Mouse (Mus musculus): ENCODE results near the gene Noto.
"Not testable (repeated sequence)": the region's sequence is repeated elsewhere in the genome, so short reads cannot be mapped to it uniquely, and the experiment has no call there.

The Noto gene

GRCm38 (mm10) chr6:85431274-85431841 lies 7.7 kb downstream of the Noto start:
- DNase-seq (ENCODE audit: low read depth, low spot score) = no peak

DNA sequence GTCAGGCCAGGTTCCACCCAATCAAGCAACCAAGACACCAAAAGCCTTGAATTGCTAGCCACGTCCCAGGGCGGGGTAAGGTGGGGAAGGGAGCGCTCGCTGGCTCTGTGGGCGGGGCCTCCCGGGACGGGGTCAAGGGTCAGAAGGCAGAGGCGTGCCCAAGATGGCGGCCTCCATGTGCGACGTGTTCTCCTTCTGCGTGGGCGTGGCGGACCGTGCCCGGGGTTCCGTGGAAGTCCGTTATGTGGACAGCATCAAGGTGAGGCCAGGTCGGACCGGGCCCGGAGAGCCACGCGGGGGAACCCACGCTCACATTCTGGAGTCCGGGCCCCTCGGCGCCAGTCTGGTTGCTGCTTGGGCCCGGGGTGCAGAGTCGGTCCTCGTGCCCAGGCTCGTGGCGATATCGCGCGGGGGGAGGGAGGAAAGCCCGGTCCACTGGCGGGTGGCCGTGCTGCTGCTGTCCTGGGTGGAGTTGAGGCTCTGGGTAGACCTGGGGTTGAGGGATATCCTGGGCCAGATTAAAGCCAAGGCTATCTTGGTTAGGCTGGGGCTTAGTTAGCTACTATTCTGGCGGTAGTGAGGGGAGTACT lies 8.3 kb downstream of the Noto start, which contains the start of gene Smyd5:
Gene Smyd5 (plus strand): TSS at position 148 of the 590 bp plus-strand sequence.
- peak; percentile 76 for DNase-seq (ENCODE audit: low read depth, low spot score)

GRCm38 (mm10) chr6:85433865-85434264 lies 10.2 kb downstream of the Noto start:
- DNase-seq (ENCODE audit: low read depth, low spot score) = no peak

DNA sequence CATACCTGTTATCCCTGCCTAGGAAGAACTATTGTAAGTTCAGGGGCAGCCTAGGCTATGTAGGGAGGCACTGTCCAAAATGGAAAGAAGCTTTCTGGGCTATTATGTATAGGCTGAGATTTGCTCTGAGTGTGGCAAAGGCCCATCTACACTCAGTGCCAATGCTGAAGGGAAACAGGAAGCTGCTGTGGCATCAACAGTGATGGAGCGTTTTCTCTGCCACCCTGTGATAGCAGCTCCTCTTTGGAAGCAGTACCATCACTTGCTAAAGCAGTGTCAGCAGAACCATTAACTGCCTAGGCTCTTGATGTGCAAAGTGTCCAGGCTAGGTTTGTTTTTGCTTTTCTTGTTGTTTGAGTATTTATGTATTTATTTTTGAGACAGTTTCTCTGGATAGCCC lies 12.5 kb downstream of the Noto start:
- no peak for DNase-seq (ENCODE audit: low read depth, low spot score)

- no peak for DNase-seq (ENCODE audit: low read depth, low spot score)
Measured at GRCm38 (mm10) chr6:85436631-85437030, 12.9 kb downstream of the Noto start.

GRCm38 (mm10) chr6:85441142-85441541 lies 17.5 kb downstream of the Noto start:
- DNase-seq (ENCODE audit: low read depth, low spot score) = no peak

DNA sequence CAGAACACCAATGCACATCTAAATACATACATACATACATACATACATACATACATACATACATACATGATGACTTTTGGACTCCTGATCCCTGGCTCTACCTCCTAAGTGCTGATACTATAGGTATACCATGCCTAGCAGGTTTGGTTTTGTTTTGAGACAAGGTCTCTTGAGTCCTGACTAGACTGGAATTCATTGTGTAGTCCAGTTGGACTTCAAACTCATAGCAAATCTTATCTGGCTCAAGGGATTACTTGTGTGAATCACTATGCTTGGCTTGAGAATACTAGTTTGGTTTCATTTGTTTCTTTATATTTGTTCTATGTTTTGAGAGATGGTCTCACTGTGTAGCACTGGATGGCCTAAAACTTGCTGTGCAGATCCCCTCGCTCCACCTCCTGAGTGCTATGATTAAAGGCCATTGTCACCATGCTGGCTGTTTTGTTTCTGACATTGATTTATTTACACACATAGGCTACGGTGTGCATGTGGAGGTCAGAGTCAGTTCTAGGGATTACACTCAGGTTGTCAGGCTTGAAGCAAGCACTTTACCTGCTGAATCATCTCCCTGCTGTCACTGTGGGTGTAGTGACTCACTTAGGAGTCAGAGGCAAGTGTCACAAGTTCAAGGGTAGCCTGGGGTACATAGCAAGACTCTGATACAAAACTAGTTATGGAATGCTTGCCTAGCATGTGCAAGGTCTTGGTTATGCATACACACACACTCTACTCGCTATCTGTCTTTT lies 20.0 kb downstream of the Noto start:
- DNase-seq (ENCODE audit: low read depth, low spot score) = no peak

DNA sequence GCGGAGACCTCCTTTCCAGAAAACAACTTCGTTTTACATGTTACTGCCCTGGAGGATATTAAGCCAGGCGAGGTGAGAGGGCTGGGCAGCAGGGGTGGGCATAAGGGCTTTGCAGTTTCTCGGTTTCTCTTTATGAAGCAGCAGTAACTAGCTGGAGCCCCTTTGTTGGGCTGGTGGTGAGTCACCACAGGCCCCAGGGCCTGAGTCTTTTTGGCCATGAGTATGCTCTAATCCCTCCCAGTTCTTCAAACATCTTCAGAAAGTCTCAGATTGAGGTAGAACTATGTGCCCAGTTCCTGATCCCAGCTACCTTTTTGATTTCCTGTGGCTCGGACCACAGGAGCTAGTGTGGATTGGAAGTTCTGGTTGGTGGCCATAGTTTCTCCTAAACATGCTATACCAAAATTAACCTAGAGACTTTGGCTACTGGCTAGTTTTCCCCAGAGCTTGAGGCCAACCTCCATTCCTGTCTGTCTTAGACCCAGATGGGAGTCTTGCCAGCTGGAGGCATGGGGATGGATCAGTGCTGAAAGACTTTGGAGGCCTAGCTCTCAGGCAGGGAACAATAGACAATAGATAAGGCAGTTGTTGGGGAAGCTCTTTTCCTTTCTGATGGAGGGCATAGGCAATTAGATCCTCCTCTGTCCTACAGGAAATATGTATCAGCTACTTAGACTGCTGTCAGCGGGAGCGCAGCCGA lies 20.7 kb downstream of the Noto start:
- DNase-seq (ENCODE audit: low read depth, low spot score) = no peak

DNA sequence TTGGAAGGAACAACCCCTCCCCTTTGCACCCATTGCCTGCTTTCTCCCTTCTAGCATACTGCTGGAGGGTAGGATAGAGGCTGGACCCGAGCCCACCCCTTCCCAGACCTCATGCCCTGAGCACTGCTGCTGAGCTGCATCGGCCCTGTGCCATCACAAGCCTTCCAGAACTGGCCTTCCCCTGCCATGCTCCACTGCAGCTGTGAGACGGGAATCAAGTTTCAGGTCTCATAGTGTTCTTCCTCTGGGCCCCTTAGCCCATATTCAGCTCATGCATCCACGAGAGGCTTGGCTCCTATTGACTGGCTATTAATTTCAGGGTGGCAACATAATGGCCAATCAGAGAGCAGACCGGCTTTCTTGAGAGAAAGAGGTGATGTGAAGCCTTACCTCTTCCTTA lies 21.6 kb downstream of the Noto start:
- no peak for DNase-seq (ENCODE audit: low read depth, low spot score)

DNA sequence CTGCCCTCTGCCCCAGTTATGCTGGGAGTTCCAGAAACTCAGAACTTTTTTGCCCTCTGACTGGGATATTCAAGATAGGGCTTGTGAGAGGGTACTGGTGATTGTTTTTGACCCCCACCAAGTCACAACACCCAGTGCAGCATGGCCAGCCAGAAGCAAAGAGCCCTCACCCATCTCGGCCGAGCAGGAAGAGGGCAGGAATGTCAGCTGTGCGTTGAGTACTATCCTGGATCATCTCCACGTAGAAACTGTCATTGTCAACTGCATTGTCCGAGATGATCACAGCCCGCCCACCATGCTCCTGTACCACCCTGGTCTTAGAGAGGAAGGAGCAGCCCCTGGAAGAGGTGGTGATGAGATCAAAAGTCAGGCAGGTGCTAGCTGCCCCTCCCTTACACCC lies 23.7 kb downstream of the Noto start:
- no peak for DNase-seq (ENCODE audit: low read depth, low spot score)

DNA sequence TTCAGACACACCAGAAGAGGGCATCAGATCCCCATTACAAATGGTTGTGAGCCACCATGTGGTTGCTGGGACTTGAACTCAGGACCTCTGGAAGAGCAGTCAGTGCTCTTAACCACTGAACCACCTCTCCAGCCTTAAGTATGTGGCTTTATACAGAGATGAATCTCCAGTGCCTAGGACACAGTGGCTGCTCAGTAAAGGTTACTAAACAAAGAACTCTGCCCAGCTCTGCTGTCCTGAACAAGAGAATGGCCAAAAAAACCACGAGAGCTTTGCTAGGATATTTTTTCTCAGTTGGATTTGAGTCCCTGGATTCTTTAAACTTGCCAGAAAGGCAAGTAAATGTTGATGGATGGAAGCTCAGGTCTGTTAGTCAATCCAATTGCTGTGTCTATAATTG lies 26.5 kb downstream of the Noto start:
- not testable (repeated sequence) for DNase-seq (ENCODE audit: low read depth, low spot score)

- DNase-seq (ENCODE audit: low read depth, low spot score) = peak; percentile 97
Measured at GRCm38 (mm10) chr6:85450697-85451663, 27.3 kb downstream of the Noto start, which contains the start of gene Cct7. Cct7 (plus strand) TSS chr6:85451514.

DNA sequence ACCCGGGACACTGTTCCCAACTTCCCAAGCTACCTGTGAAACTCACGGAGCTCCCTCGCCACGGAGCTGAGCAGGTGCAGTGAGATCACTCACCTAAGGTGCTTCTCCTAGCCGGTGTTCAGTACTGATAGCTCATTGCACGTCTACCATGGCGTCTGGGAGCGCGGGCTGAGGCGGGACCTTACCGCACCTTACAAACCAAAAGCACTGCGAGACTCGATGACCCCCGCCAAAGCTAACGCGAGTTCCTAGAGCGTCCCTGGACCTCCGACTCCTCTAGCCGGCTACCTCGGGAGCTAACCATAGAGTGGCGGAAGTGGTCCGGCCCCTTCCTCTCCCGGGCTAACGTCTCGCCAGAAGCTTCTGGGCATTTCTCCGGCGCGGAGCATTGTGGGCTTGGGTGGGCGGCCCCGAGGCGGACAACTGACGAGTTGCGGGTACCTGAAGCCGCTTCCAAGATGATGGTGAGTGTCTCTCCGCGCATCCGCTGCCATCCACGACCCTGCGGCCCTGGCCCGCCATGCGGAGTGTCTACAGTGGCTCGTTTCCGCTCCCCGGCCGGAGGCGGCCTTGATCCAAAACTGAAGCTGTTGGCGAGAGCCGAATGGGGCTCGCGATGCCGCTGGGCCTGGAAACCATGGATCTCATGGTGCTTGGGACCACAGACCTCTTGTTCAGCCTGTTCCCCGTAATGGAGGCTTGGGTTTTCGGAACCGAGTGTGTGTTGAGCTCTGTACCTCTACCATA lies 28.2 kb downstream of the Noto start, which contains the start of gene Pradc1:
Gene Pradc1 (minus strand): TSS at position 307 of the 747 bp plus-strand sequence.
- peak; percentile 85 for DNase-seq (ENCODE audit: low read depth, low spot score)

DNA sequence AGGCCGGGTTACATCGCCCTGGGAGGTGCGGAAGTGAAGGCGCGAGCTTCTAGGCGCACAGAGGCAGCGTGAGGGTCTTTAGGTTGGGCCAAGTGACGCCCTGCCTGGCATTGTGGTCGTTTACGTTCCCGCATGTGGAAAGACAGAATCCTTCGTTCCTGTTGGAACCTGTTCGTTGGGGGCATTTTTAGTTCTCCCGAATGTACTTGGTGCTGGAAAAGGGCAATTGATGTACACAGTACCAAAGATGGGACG lies 28.7 kb downstream of the Noto start:
- no peak for DNase-seq (ENCODE audit: low read depth, low spot score)

DNA sequence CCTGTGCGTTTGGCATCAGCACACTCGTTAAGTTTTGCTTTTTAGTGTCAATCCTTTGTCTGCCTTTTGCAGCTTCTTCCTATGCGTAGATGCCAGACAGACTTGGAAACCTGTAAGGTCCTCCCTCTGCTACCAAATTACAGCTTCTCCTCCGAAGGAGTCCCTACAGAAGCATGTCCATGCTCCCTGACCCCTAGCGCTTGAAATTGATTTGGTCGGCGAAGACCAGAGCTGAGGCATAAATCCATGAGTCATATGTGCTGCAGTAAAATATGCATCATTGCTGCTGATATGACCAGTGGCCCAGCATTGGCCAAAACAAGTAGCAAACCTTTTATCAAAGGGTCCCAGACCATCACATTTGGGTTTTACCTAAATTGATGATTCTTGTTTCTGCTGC lies 29.1 kb downstream of the Noto start:
- no peak for DNase-seq (ENCODE audit: low read depth, low spot score)

- DNase-seq (ENCODE audit: low read depth, low spot score) = no peak
Measured at GRCm38 (mm10) chr6:85459621-85460020, 35.9 kb downstream of the Noto start.

- no peak for DNase-seq (ENCODE audit: low read depth, low spot score)
Measured at GRCm38 (mm10) chr6:85465381-85465780, 41.7 kb downstream of the Noto start.

DNA sequence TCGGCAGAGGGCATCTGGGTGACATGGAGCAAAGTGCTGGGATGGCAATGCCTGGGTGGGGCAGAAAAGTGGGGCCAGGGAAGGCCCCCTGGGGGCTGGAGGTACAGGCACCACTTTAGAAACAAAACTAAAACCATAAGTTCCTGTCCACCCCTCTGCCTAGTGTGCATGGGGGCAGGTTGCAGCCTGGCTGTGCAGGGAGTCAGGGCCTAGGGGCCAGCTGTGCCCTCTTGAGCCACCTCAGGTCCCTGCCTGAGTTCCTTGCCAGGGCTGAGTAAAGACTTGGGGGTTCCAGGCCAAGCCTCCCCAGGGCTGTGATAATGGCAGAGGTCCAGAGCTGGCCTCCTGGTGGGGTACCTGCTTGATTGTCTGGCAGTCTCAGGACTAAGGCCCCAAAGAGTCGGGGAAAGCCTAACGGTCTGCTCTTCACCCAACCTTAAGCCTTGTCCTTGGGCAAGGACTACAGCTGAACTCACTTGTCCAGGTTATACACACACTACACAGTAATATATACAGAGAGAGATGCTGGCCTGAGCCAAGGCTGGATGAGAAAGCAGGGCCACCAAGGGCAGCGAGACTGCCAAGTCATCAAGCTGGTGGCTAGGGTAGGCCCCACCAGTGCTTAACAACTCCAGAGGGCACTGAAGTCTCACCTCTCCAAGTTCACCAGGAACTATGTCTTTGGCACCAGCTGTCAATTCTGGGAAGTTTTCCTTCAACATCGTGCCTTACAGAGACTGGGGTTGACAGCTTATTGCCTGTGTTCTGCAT lies 46.2 kb downstream of the Noto start:
- DNase-seq (ENCODE audit: low read depth, low spot score) = no peak

DNA sequence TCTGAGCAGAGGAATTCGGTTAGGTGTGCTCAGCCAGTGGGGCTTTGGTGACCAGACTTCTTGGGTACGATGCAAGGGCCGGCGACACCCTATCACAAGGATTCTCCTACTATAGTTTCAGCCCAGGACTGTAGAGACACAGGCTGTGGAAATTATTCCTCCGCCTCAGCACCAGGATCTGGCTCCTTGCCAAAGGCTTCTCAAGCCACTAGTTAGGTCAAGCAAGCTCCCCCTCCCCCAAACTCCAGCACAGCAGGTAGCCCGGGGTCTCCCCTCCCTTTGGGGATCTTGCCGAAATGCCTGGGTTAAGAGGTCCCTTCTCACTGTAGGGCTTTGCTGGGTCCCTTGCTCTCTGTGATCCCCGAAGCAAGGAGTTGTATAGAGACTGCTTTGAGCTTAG lies 48.3 kb downstream of the Noto start:
- no peak for DNase-seq (ENCODE audit: low read depth, low spot score)

GRCm38 (mm10) chr6:85472542-85472941 lies 48.9 kb downstream of the Noto start:
- no peak for DNase-seq (ENCODE audit: low read depth, low spot score)

All from WW6 (cell line).